In genomic region chr10:83852806-83853205, GRCm38 (mm10) we compare ENCODE assay signal across 15 mouse cellular contexts.
"Had no signal": no experiment of that assay in that cellular context is flagged by ENCODE, and none has a peak within 500 bp of the region (broad histone marks: within the 10 kb centered on the region; RNA-seq: fewer than 3 reads in every experiment).

No protein-coding gene starts in this region.

- H3K27ac ChIP-seq: hindbrain, embryonic 13.5 days; hindbrain, postnatal 0 days; kidney, embryonic 15.5 days; left cerebral cortex, adult 2 months; limb, embryonic 12.5 days; liver, embryonic 13.5 days; midbrain, embryonic 10.5 days; stomach, postnatal 0 days had no signal

- H3K9me3 ChIP-seq: hindbrain, embryonic 13.5 days; kidney, embryonic 15.5 days; limb, embryonic 12.5 days; liver, embryonic 13.5 days; midbrain, embryonic 10.5 days had no signal

- H3K4me3 ChIP-seq: hindbrain, embryonic 13.5 days; kidney, embryonic 15.5 days; left cerebral cortex, adult 2 months; limb, embryonic 12.5 days; liver, embryonic 13.5 days; midbrain, embryonic 10.5 days had no signal

- ATAC-seq: hindbrain, postnatal 0 days; liver, postnatal 0 days; midbrain, embryonic 16.5 days had no signal

- DNase-seq: kidney, adult 18-20 months; kidney, postnatal 14 days; liver; liver, embryonic 13.5 days; liver, postnatal 0 days; thymus, adult 2 months; thymus, postnatal 25 days had no signal

- H3K4me1 ChIP-seq: kidney, embryonic 15.5 days; liver, embryonic 13.5 days had no signal

- H3K27me3 ChIP-seq: hindbrain, embryonic 13.5 days; kidney, embryonic 15.5 days; limb, embryonic 12.5 days; liver, embryonic 13.5 days had no signal

- H3K4me2 ChIP-seq: hindbrain, embryonic 13.5 days; kidney, embryonic 15.5 days; limb, embryonic 12.5 days; liver, embryonic 13.5 days had no signal

- H3K9ac ChIP-seq: hindbrain, embryonic 13.5 days; kidney, embryonic 15.5 days; limb, embryonic 12.5 days; liver, embryonic 13.5 days; liver, postnatal 0 days had no signal

- H3K36me3 ChIP-seq: hindbrain, embryonic 13.5 days; kidney, embryonic 15.5 days; limb, embryonic 12.5 days; liver, embryonic 13.5 days; midbrain, embryonic 10.5 days had no signal
